Mouse (Mus musculus) liver, embryonic 13.5 days (tissue): ENCODE measurements around the gene Mfap1b. TPM values are rescaled to one million over a fixed set of nuclear protein-coding genes. Genes with fewer than 3 reads are reported as not detected.
A peak's percentile ranks its signal among the peaks of the same experiment; 100 is the strongest.
"Not testable (repeated sequence)": the region's sequence is repeated elsewhere in the genome, so short reads cannot be mapped to it uniquely, and the experiment has no call there.

Source experiments
- ATAC-seq: fragments of 200-750 bp; cut with Nextera tagmentation; 2 replicates; pipeline ENCODE4 v1.8.0; 2017; ENCODE audit warnings: low read depth, mild to moderate bottlenecking, moderate number of reproducible peaks, moderate library complexity
- DNase-seq: peaks from one replicate; pipeline ENCODE4 v3.0.0; 2022
- H3K27ac ChIP-seq: fragments of 300-500 bp; sonication (generic); 2 replicates; pipeline ENCODE4 v1.5.1; 2015; ENCODE audit warnings: moderate library complexity, mild to moderate bottlenecking, inconsistent platforms
- H3K27me3 ChIP-seq: fragments of 300-500 bp; sonication (generic); 2 replicates; pipeline ENCODE4 v1.6.1; 2015; ENCODE audit warnings: mild to moderate bottlenecking, inconsistent platforms
- H3K36me3 ChIP-seq: fragments of 300-500 bp; sonication (generic); 2 replicates; pipeline ENCODE4 v1.6.1; 2015; ENCODE audit warnings: mild to moderate bottlenecking, inconsistent platforms
- H3K4me1 ChIP-seq: fragments of 300-500 bp; sonication (generic); replicated peaks from 2 replicates; pipeline ENCODE4 v1.6.1; 2015; ENCODE audit warnings: inconsistent platforms
- H3K4me2 ChIP-seq: fragments of 300-500 bp; sonication (generic); 2 replicates; pipeline ENCODE4 v1.6.1; 2015; ENCODE audit warnings: inconsistent platforms, mild to moderate bottlenecking, moderate library complexity
- H3K4me3 ChIP-seq: fragments of 300-500 bp; sonication (generic); replicated peaks from 2 replicates; pipeline ENCODE4 v1.5.1; 2015; ENCODE audit warnings: mild to moderate bottlenecking, inconsistent platforms
- H3K9ac ChIP-seq: fragments of 300-500 bp; sonication (generic); 2 replicates; pipeline ENCODE4 v1.6.1; 2015; ENCODE audit warnings: mild to moderate bottlenecking, inconsistent platforms
- H3K9me3 ChIP-seq: fragments of 300-500 bp; sonication (generic); replicated peaks from 2 replicates; pipeline ENCODE4 v1.6.1; 2016; ENCODE audit warnings: inconsistent platforms
- WGBS: fragments of 180-500 bp; shearing (Covaris S2); methylation state at CpG from one replicate; pipeline ENCODE4 v1.1.7; 2015; ENCODE audit not compliant: insufficient replicate concordance; 5-methylcytosine and 5-hydroxymethylcytosine counted together
- polyA plus RNA-seq: library from polyadenylated mRNA; unstranded; fragments of >200 nt; fragmentation: Nextera tagmentation; extraction: Ambion mirVana; gene quantifications from 2 replicates; pipeline ENCODE4 v1.2.1, GENCODE M21; 2015

The Mfap1b gene
- polyA plus RNA-seq, 1 experiment from 2014 or later, result 22.7 TPM

DNA sequence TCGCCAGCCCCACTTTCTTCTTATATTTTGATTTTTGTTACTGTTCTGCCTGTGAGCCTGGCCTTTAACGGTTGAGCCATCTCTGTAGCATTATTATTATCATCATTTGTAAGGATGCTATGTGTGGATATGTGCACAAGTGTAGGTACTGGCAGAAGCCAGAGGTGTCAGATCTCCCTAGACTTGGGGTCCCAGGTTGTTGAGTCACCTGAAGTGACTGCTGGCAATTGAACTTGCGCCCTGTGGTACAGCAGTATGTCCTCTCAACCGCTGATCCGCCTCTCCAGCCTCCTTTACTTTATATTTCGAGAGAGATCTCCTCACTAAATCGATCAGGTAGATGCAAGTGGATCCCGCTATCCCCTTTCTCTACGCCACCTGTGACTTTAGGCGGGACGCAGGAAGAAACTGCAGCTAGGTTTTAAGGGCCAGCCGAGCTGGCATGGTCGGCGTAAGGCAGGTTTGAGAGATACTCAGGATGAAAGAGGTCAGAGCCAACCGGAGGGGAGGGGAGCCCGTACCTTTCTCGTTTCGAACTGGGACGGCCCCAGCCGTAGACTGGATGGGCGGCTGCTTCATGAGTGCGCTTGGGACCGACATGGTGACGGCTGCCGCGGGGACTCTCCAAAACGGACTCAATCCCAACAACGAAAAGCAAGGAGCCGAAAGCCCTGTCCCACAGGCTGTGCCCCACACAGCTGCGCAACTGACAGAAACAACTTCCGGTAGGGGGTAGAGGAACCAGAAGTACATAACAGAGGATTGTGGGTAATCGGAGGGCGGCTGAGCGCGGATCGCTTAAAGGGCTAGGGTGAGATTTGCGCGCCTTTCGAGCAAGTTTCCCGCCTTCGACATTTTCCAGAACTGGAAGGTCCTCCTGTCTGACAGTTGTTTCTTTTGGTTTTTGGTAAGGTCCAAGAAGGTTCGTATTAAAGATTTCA is 32.3 kb upstream of the Mfap1b start, which contains the start of the genes Mfap1a and Wdr76:
Gene Mfap1a, minus strand, starts transcription at position 724 of the 941 bp plus-strand sequence.
Gene Wdr76, plus strand, starts transcription at position 782 of the 941 bp plus-strand sequence.
- peaks cover 39% of the 10 kb centered on the region for H3K36me3 ChIP-seq
- peak within 1 kb of the TSS; percentile 72 for H3K4me3 ChIP-seq
- DNase-seq (peak; percentile 84), ATAC-seq (peak; percentile 93)
- not testable (repeated sequence) for H3K27me3 ChIP-seq, H3K9me3 ChIP-seq
- H3K4me2 ChIP-seq, result peak within 1 kb of the TSS; percentile 80
- peak within 1 kb of the TSS; percentile 79 for H3K27ac ChIP-seq
- H3K4me1 ChIP-seq, result peaks cover 43% of the 10 kb centered on the region
- H3K9ac ChIP-seq, result peak within 1 kb of the TSS; percentile 81
- 2% methylated on average over 42 of the region's 42 CpGs for WGBS

DNA sequence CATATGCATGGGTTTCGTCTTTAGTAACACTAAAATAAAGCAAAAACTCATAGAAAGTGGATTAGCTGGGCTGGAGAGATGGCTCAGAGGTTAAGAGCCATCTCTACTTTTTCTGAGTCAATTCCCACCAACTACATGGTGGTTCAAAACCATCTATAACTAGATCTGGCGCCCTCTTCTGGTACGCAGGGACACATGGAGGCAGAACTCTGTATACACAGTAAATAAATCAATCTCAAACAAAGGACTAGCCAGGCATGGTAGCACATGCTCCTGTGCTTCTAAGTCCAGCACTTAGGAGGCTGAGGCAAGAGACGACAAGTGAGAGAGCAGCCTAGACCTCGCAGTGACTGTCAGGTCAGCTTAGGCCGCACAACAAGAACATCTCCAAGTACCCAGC is 27.7 kb upstream of the Mfap1b start:
- H3K27me3 ChIP-seq, H3K27ac ChIP-seq, H3K4me2 ChIP-seq, DNase-seq, H3K4me3 ChIP-seq, H3K9me3 ChIP-seq, H3K9ac ChIP-seq, ATAC-seq, H3K4me1 ChIP-seq: not testable (repeated sequence)
- WGBS, result 70% methylated on average over 3 of the region's 6 CpGs
- peaks cover 12% of the 10 kb centered on the region; the same call in 1 of the 2 replicates for H3K36me3 ChIP-seq

DNA sequence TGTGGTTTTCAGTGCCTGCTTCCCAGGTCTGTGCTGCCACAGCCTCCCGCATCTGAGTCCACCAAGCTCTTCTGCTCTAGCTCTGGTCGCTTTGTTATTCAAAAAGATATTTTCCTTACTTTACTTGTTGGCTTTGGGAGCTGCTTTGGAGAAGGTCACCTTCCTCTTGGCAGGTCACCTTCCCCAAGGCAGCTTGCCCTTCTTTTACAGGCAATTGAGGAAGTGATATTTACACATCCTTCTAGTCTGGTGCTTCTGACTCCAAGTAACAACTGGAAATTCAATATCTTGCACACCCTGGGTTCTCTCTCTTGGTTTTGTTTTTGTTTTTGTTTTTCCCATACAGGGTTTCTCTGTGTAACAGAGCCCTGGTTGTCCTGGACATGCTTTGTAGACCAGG is 10.5 kb upstream of the Mfap1b start:
- not testable (repeated sequence) for ATAC-seq, H3K4me1 ChIP-seq, DNase-seq, H3K4me2 ChIP-seq, H3K27me3 ChIP-seq, H3K4me3 ChIP-seq, H3K36me3 ChIP-seq, H3K9me3 ChIP-seq, H3K27ac ChIP-seq, H3K9ac ChIP-seq
- 81% methylated on average over 2 of the region's 2 CpGs for WGBS

DNA sequence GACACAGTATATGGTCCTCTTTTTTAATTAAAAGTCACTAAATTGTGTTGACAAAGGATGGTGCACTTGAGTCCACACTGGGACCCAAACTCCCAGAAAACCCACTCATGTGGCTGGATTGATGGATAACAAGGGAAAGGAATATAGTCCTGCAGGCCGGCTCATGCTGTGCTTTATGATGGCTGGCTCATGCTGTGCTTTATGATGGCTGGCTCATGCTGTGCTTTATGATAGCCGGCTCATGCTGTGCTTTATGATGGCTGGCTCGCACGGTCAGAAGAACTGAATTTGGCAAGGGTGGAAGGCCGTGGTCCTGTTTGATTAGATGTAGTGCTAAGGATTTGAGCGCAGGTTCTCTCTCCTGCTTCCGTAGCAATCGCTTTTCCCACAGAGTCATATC is 9.7 kb upstream of the Mfap1b start:
- Histone ChIP-seq H3K36me3 (no peaks in the 10 kb centered on the region), H3K9ac (no peak overlapping the region), H3K4me2 (no peak overlapping the region), H3K4me3 (no peak overlapping the region), H3K27me3 (no peaks in the 10 kb centered on the region), H3K4me1 (no peaks in the 10 kb centered on the region), H3K9me3 (no peaks in the 10 kb centered on the region), H3K27ac (no peak overlapping the region)
- no peak for DNase-seq
- no peak for ATAC-seq
- WGBS, result 75% methylated on average over 8 of the region's 8 CpGs

GRCm38 (mm10) chr2:121480916-121481315 is 7.0 kb upstream of the Mfap1b start:
- not testable (repeated sequence) for H3K36me3 ChIP-seq, H3K9me3 ChIP-seq, H3K4me3 ChIP-seq, H3K9ac ChIP-seq, H3K27me3 ChIP-seq, H3K4me1 ChIP-seq, H3K4me2 ChIP-seq, DNase-seq, H3K27ac ChIP-seq
- 73% methylated on average over 13 of the region's 13 CpGs for WGBS
- 0 out of 2 replicates have a peak, but pooled peaks have one; percentile 36 for ATAC-seq

- Histone ChIP-seq H3K4me1 (no peaks in the 10 kb centered on the region), H3K9ac (no peak overlapping the region), H3K27me3 (no peaks in the 10 kb centered on the region), H3K4me3 (no peak overlapping the region), H3K4me2 (no peak overlapping the region), H3K9me3 (no peaks in the 10 kb centered on the region), H3K27ac (no peak overlapping the region), H3K36me3 (peaks cover 3% of the 10 kb centered on the region; the same call in 1 of the 2 replicates)
- WGBS, result 38% methylated on average over 3 of the region's 3 CpGs
- no peak for ATAC-seq
- no peak for DNase-seq
Observed at GRCm38 (mm10) chr2:121480498-121480897, 6.6 kb upstream of the Mfap1b start.

- ATAC-seq, result no peak
- H3K9ac ChIP-seq, result no peak overlapping the region
- H3K4me2 ChIP-seq, result no peak overlapping the region
- DNase-seq, result no peak
- H3K36me3 ChIP-seq, result peaks cover 3% of the 10 kb centered on the region; the same call in 1 of the 2 replicates
- H3K9me3 ChIP-seq, result no peaks in the 10 kb centered on the region
- H3K4me3 ChIP-seq, result no peak overlapping the region
- no peaks in the 10 kb centered on the region for H3K27me3 ChIP-seq
- H3K4me1 ChIP-seq, result peaks cover 11% of the 10 kb centered on the region
- H3K27ac ChIP-seq, result no peak overlapping the region
- 79% methylated on average over 3 of the region's 3 CpGs for WGBS
Observed at GRCm38 (mm10) chr2:121477491-121478266, 3.8 kb upstream of the Mfap1b start.

- not testable (repeated sequence) for H3K36me3 ChIP-seq, DNase-seq, H3K4me3 ChIP-seq, H3K27ac ChIP-seq, H3K27me3 ChIP-seq, H3K9me3 ChIP-seq, H3K9ac ChIP-seq, ATAC-seq, H3K4me2 ChIP-seq
- 78% methylated on average over 2 of the region's 2 CpGs for WGBS
- peaks cover 15% of the 10 kb centered on the region for H3K4me1 ChIP-seq
Observed at GRCm38 (mm10) chr2:121475306-121475705, 1.4 kb upstream of the Mfap1b start.

GRCm38 (mm10) chr2:121474180-121474535 is 291 bp upstream of the Mfap1b start:
- 18% methylated on average over 8 of the region's 8 CpGs for WGBS
- no peaks in the 10 kb centered on the region for H3K9me3 ChIP-seq
- peak overlapping the region; percentile 81 for H3K9ac ChIP-seq
- DNase-seq (no peak), ATAC-seq (peak; percentile 43)
- peaks cover 15% of the 10 kb centered on the region for H3K4me1 ChIP-seq
- H3K27me3 ChIP-seq, result no peaks in the 10 kb centered on the region
- peak overlapping the region; percentile 81 for H3K27ac ChIP-seq
- H3K4me3 ChIP-seq, result peak overlapping the region; percentile 75
- peaks cover 7% of the 10 kb centered on the region; the same call in 1 of the 2 replicates for H3K36me3 ChIP-seq
- H3K4me2 ChIP-seq, result peak overlapping the region; percentile 85

- H3K4me1 ChIP-seq, result peaks cover 15% of the 10 kb centered on the region
- H3K4me2 ChIP-seq, result peak overlapping the region; percentile 85
- H3K9ac ChIP-seq, H3K9me3 ChIP-seq, ATAC-seq, H3K27me3 ChIP-seq, DNase-seq, H3K27ac ChIP-seq: not testable (repeated sequence)
- peak overlapping the region; percentile 75; the same call in 1 of the 2 replicates for H3K4me3 ChIP-seq
- peaks cover 11% of the 10 kb centered on the region; the same call in 1 of the 2 replicates for H3K36me3 ChIP-seq
- WGBS, result 89% methylated on average over 3 of the region's 3 CpGs
Observed at GRCm38 (mm10) chr2:121472783-121473182, 1.1 kb downstream of the Mfap1b start.

DNA sequence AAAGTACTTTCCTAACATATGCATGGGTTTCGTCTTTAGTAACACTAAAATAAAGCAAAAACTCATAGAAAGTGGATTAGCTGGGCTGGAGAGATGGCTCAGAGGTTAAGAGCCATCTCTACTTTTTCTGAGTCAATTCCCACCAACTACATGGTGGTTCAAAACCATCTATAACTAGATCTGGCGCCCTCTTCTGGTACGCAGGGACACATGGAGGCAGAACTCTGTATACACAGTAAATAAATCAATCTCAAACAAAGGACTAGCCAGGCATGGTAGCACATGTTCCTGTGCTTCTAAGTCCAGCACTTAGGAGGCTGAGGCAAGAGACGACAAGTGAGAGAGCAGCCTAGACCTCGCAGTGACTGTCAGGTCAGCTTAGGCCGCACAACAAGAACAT is 4.9 kb downstream of the Mfap1b start:
- not testable (repeated sequence) for H3K4me2 ChIP-seq, ATAC-seq, H3K4me1 ChIP-seq, H3K36me3 ChIP-seq, H3K9ac ChIP-seq, H3K27me3 ChIP-seq, DNase-seq, H3K4me3 ChIP-seq, H3K9me3 ChIP-seq, H3K27ac ChIP-seq
- 62% methylated on average over 2 of the region's 6 CpGs for WGBS
